Mouse (Mus musculus) small intestine, adult 2 months (tissue): ENCODE data around the gene Kcnh7.

Experiments
- CTCF ChIP-seq: fragments of 200-500 bp; IDR thresholded peaks from 2 replicates; pipeline ENCODE4 v1.5.1; 2012; ENCODE audit warnings: low read depth, mild to moderate bottlenecking, control low read depth, inconsistent platforms, low read length, moderate library complexity, mixed read lengths; ENCODE audit not compliant: insufficient replicate concordance, insufficient read length; ENCODE audit errors: extremely low read depth
- POLR2A ChIP-seq: fragments of 200-500 bp; IDR thresholded peaks from 2 replicates; pipeline ENCODE4 v1.6.1; 2012; ENCODE audit warnings: low read depth, mild to moderate bottlenecking, control low read depth, inconsistent platforms, low read length, moderate library complexity

DNA sequence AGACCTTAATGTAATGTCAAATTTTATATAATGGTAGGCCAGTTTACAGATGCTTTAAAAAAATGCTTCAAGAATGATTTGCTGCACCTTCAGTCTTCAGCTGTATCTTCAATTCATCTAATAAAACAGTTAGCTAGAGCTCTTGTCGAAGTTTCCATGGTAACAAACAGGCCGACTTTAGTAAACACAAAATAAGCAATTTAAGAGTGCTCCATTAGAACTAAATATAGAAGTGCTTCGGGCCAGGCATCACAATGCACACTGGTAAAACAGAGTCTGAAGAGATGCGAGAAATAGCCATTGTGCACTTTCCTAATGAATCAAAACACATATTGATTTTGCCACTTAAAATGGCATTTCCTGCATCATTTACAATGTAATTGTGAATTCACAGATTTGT, 305.3 kb downstream of the Kcnh7 start:
- TF ChIP-seq CTCF (no peak), POLR2A (no peak)
